Mouse (Mus musculus): ENCODE results near the gene Abcc4. TPM values are rescaled to one million over a fixed set of nuclear protein-coding genes. Genes with fewer than 3 reads are reported as not detected.

Abcc4 gene
- polyA plus RNA-seq, 1 experiment = 0.96 TPM

GRCm38 (mm10) chr14:118495458-118495857, 210.6 kb downstream of the Abcc4 start:
- H3K27ac ChIP-seq (ENCODE audit: control insufficient read depth, insufficient read depth, low read depth, low read length) = no peak overlapping the region
- TF ChIP-seq POLR2A (IDR thresholded peaks at IDR 0.05; ENCODE audit: control insufficient read depth, low read depth, low read length) (no peak), CTCF (IDR thresholded peaks at IDR 0.05; ENCODE audit: control insufficient read depth, insufficient read depth, insufficient replicate concordance, low read depth, low read length) (no peak)

GRCm38 (mm10) chr14:118491708-118492107, 214.3 kb downstream of the Abcc4 start:
- no peak for TF ChIP-seq POLR2A (IDR thresholded peaks at IDR 0.05; ENCODE audit: control insufficient read depth, low read depth, low read length)
- no peak for TF ChIP-seq CTCF (IDR thresholded peaks at IDR 0.05; ENCODE audit: control insufficient read depth, insufficient read depth, insufficient replicate concordance, low read depth, low read length)
- Histone ChIP-seq H3K27me3 (ENCODE audit: control insufficient read depth, insufficient read depth, low read length) (no peaks in the 10 kb centered on the region), H3K4me1 (ENCODE audit: control insufficient read depth, insufficient read depth, low read length) (no peaks in the 10 kb centered on the region), H3K27ac (ENCODE audit: control insufficient read depth, insufficient read depth, low read depth, low read length) (no peak overlapping the region), H3K4me3 (ENCODE audit: control insufficient read depth, low read depth, low read length) (no peak overlapping the region), H3K36me3 (ENCODE audit: control insufficient read depth, insufficient read depth, low read length) (no peaks in the 10 kb centered on the region)

More at GRCm38 (mm10) chr14:118495458-118495857, 210.6 kb downstream of the Abcc4 start:
- Histone ChIP-seq H3K4me3 (ENCODE audit: control insufficient read depth, low read depth, low read length) (no peak overlapping the region), H3K27me3 (ENCODE audit: control insufficient read depth, insufficient read depth, low read length) (no peaks in the 10 kb centered on the region), H3K4me1 (ENCODE audit: control insufficient read depth, insufficient read depth, low read length) (no peaks in the 10 kb centered on the region), H3K36me3 (ENCODE audit: control insufficient read depth, insufficient read depth, low read length) (no peaks in the 10 kb centered on the region)

- Histone ChIP-seq H3K36me3 (ENCODE audit: control insufficient read depth, insufficient read depth, low read length) (no peaks in the 10 kb centered on the region), H3K27ac (ENCODE audit: control insufficient read depth, insufficient read depth, low read depth, low read length) (no peak overlapping the region), H3K4me3 (ENCODE audit: control insufficient read depth, low read depth, low read length) (no peak overlapping the region), H3K27me3 (ENCODE audit: control insufficient read depth, insufficient read depth, low read length) (no peaks in the 10 kb centered on the region), H3K4me1 (ENCODE audit: control insufficient read depth, insufficient read depth, low read length) (no peaks in the 10 kb centered on the region)
- TF ChIP-seq CTCF (IDR thresholded peaks at IDR 0.05; ENCODE audit: control insufficient read depth, insufficient read depth, insufficient replicate concordance, low read depth, low read length) = no peak
- no peak for TF ChIP-seq POLR2A (IDR thresholded peaks at IDR 0.05; ENCODE audit: control insufficient read depth, low read depth, low read length)
Observed at GRCm38 (mm10) chr14:118491300-118491699, 214.7 kb downstream of the Abcc4 start.

- no peaks in the 10 kb centered on the region for H3K27me3 ChIP-seq (ENCODE audit: control insufficient read depth, insufficient read depth, low read length)
Observed at GRCm38 (mm10) chr14:118490525-118490924, 215.5 kb downstream of the Abcc4 start.

GRCm38 (mm10) chr14:118486349-118486748, 219.7 kb downstream of the Abcc4 start:
- H3K36me3 ChIP-seq (ENCODE audit: control insufficient read depth, insufficient read depth, low read length) = no peaks in the 10 kb centered on the region
- TF ChIP-seq POLR2A (IDR thresholded peaks at IDR 0.05; ENCODE audit: control insufficient read depth, low read depth, low read length) (no peak), CTCF (IDR thresholded peaks at IDR 0.05; ENCODE audit: control insufficient read depth, insufficient read depth, insufficient replicate concordance, low read depth, low read length) (no peak)
- no peaks in the 10 kb centered on the region for H3K27me3 ChIP-seq (ENCODE audit: control insufficient read depth, insufficient read depth, low read length)
- H3K4me1 ChIP-seq (ENCODE audit: control insufficient read depth, insufficient read depth, low read length) = no peaks in the 10 kb centered on the region
- H3K4me3 ChIP-seq (ENCODE audit: control insufficient read depth, low read depth, low read length) = no peak overlapping the region
- H3K27ac ChIP-seq (ENCODE audit: control insufficient read depth, insufficient read depth, low read depth, low read length) = no peak overlapping the region

More at GRCm38 (mm10) chr14:118490525-118490924, 215.5 kb downstream of the Abcc4 start:
- TF ChIP-seq POLR2A (IDR thresholded peaks at IDR 0.05; ENCODE audit: control insufficient read depth, low read depth, low read length) (no peak), CTCF (IDR thresholded peaks at IDR 0.05; ENCODE audit: control insufficient read depth, insufficient read depth, insufficient replicate concordance, low read depth, low read length) (no peak)
- Histone ChIP-seq H3K4me1 (ENCODE audit: control insufficient read depth, insufficient read depth, low read length) (no peaks in the 10 kb centered on the region), H3K4me3 (ENCODE audit: control insufficient read depth, low read depth, low read length) (no peak overlapping the region), H3K27ac (ENCODE audit: control insufficient read depth, insufficient read depth, low read depth, low read length) (no peak overlapping the region), H3K36me3 (ENCODE audit: control insufficient read depth, insufficient read depth, low read length) (no peaks in the 10 kb centered on the region)

- no peaks in the 10 kb centered on the region for H3K4me1 ChIP-seq (ENCODE audit: control insufficient read depth, insufficient read depth, low read length)
Observed at GRCm38 (mm10) chr14:118485646-118486045, 220.4 kb downstream of the Abcc4 start.

GRCm38 (mm10) chr14:118482320-118482719, 223.7 kb downstream of the Abcc4 start:
- no peaks in the 10 kb centered on the region for H3K4me1 ChIP-seq (ENCODE audit: control insufficient read depth, insufficient read depth, low read length)
- TF ChIP-seq CTCF (IDR thresholded peaks at IDR 0.05; ENCODE audit: control insufficient read depth, insufficient read depth, insufficient replicate concordance, low read depth, low read length) (no peak), POLR2A (IDR thresholded peaks at IDR 0.05; ENCODE audit: control insufficient read depth, low read depth, low read length) (no peak)
- no peaks in the 10 kb centered on the region for H3K36me3 ChIP-seq (ENCODE audit: control insufficient read depth, insufficient read depth, low read length)
- no peaks in the 10 kb centered on the region for H3K27me3 ChIP-seq (ENCODE audit: control insufficient read depth, insufficient read depth, low read length)
- H3K4me3 ChIP-seq (ENCODE audit: control insufficient read depth, low read depth, low read length) = no peak overlapping the region
- no peak overlapping the region for H3K27ac ChIP-seq (ENCODE audit: control insufficient read depth, insufficient read depth, low read depth, low read length)

More at GRCm38 (mm10) chr14:118485646-118486045, 220.4 kb downstream of the Abcc4 start:
- Histone ChIP-seq H3K27ac (ENCODE audit: control insufficient read depth, insufficient read depth, low read depth, low read length) (no peak overlapping the region), H3K4me3 (ENCODE audit: control insufficient read depth, low read depth, low read length) (no peak overlapping the region), H3K27me3 (ENCODE audit: control insufficient read depth, insufficient read depth, low read length) (no peaks in the 10 kb centered on the region), H3K36me3 (ENCODE audit: control insufficient read depth, insufficient read depth, low read length) (no peaks in the 10 kb centered on the region)
- TF ChIP-seq POLR2A (IDR thresholded peaks at IDR 0.05; ENCODE audit: control insufficient read depth, low read depth, low read length) (no peak), CTCF (IDR thresholded peaks at IDR 0.05; ENCODE audit: control insufficient read depth, insufficient read depth, insufficient replicate concordance, low read depth, low read length) (peak; percentile 19; the same call in 1 of the 2 replicates)

- Histone ChIP-seq H3K4me1 (ENCODE audit: control insufficient read depth, insufficient read depth, low read length) (no peaks in the 10 kb centered on the region), H3K27ac (ENCODE audit: control insufficient read depth, insufficient read depth, low read depth, low read length) (no peak overlapping the region), H3K4me3 (ENCODE audit: control insufficient read depth, low read depth, low read length) (no peak overlapping the region), H3K36me3 (ENCODE audit: control insufficient read depth, insufficient read depth, low read length) (no peaks in the 10 kb centered on the region), H3K27me3 (ENCODE audit: control insufficient read depth, insufficient read depth, low read length) (no peaks in the 10 kb centered on the region)
- TF ChIP-seq POLR2A (IDR thresholded peaks at IDR 0.05; ENCODE audit: control insufficient read depth, low read depth, low read length) (no peak), CTCF (IDR thresholded peaks at IDR 0.05; ENCODE audit: control insufficient read depth, insufficient read depth, insufficient replicate concordance, low read depth, low read length) (no peak)
Observed at GRCm38 (mm10) chr14:118481779-118482178, 224.2 kb downstream of the Abcc4 start.

All from testis, adult 2 months (tissue).